Mouse (Mus musculus): Measurements from ENCODE around the gene Nr1i3. TPM values are rescaled to one million over a fixed set of nuclear protein-coding genes. Genes with fewer than 3 reads are reported as not detected.

Gene Nr1i3
- 1.6 and 2.0 TPM in 2 replicates for polyA plus RNA-seq (2015; fragmentation: Nextera tagmentation; extraction: Ambion mirVana)

DNA sequence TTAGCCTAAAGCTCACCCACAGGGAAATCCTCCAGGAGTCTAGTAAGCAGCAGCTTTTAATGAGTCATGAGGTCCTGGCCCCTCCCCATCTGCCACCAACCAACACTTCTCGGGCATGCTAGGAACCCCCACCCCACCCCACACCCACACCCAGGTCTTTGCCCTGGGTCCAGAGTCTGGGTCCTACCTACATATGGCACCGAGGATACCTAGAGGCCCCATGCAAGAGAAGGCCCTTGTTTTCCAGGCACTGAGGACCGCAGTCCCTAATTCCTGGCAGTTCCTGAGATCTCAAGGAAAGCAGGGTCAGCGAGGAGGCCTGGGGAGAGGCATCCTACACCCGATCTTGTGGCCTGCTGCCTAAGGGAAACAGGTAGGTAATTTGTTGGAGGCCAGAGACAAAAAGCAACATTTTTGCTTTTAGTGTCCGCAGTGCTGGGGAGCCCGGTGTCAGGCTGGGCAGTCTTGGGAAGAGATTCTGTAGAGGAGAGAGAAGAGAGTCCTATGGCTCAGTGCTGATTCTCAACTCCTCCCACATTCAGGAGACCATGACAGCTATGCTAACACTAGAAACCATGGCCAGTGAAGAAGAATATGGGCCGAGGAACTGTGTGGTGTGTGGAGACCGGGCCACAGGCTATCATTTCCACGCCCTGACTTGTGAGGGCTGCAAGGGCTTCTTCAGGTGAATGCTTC is at the start of gene Nr1i3:
Gene Nr1i3, plus strand, starts transcription at position 170 of the 696 bp plus-strand sequence.
- Histone ChIP-seq H3K9ac (no peak within 1 kb of the TSS), H3K4me1 (no peaks in the 10 kb centered on the region), H3K9me3 (no peaks in the 10 kb centered on the region), H3K4me2 (no peak within 1 kb of the TSS), H3K36me3 (no peaks in the 10 kb centered on the region), H3K27ac (no peak within 1 kb of the TSS), H3K4me3 (replicated peaks) (no peak within 1 kb of the TSS), H3K27me3 (replicated peaks) (no peaks in the 10 kb centered on the region; the same call in 1 of the 2 replicates)
- WGBS, result 69% methylated on average over 10 of the region's 10 CpGs
- ATAC-seq (ENCODE audit: insufficient read depth, low FRiP score, low read depth), result no peak

DNA sequence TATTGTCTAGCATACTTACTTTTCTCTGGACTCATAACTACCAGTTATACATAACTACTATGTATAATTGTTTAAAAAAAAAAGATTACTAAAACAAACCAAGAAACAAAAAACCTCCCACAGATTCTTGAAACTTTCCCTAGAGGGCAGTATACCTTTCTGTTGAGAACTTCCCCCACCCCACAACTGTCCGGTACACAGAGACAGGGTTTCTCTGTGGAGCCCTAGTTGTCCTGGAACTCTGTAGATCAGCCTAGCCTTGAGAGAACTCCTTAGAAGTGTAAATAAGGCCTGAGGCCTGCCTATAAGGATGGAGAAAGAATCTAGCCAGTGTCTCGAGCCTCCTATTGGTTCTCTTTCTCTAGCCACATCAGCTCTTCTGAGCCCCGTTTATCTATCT is 49.5 kb upstream of the Nr1i3 start:
- no peak for ATAC-seq (ENCODE audit: insufficient read depth, low FRiP score, low read depth)
- Histone ChIP-seq H3K9ac (no peak overlapping the region), H3K4me1 (peaks cover 9% of the 10 kb centered on the region; the same call in 1 of the 2 replicates), H3K4me3 (replicated peaks) (no peak overlapping the region), H3K36me3 (no peaks in the 10 kb centered on the region), H3K9me3 (no peaks in the 10 kb centered on the region), H3K27ac (no peak overlapping the region), H3K27me3 (replicated peaks) (no peaks in the 10 kb centered on the region), H3K4me2 (no peak overlapping the region)
- whole genome bisulfite sequencing, result 41% methylated on average over 3 of the region's 3 CpGs

DNA sequence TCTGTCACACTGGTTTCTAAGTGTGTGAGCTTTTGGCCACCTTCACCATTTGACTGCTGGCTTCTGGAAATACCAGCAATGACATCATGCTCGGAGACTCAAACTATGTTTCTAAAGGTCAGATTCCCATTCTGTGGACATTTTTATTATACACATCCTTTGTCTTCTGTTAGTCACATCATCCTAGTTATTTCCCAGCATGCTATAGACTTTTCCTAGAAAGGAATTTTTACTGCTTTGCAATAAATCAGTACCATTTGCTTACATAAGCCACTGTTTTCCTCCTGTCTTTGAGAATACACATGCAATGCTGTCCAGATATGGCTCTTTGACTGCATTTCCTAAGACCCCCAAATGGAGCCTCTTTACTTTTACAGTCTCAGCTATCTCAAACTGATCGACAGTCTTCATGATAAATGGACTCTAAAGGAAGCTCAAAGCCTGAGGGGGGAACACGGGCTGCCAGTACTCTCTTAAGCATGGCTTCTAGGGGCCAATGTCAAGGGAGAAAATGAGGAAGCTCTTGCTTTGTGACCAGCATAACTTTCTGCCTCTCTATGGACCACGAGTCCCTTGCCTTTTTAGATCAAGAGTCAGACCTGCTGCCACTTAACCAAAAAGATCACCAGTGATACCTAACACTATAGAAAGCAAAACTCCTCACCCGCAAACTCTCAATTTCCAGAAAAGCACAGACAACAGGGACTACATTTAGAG is 48.0 kb upstream of the Nr1i3 start:
- H3K9me3 ChIP-seq, result no peaks in the 10 kb centered on the region
- ATAC-seq (ENCODE audit: insufficient read depth, low FRiP score, low read depth), result no peak
- no peak overlapping the region for H3K4me2 ChIP-seq
- no peaks in the 10 kb centered on the region for H3K27me3 ChIP-seq (replicated peaks)
- H3K4me1 ChIP-seq, result no peaks in the 10 kb centered on the region
- no peak overlapping the region for H3K27ac ChIP-seq
- no peak overlapping the region for H3K9ac ChIP-seq
- no peak overlapping the region for H3K4me3 ChIP-seq (replicated peaks)
- no peaks in the 10 kb centered on the region; the same call in 1 of the 2 replicates for H3K36me3 ChIP-seq
- 57% methylated on average over 5 of the region's 5 CpGs for WGBS

DNA sequence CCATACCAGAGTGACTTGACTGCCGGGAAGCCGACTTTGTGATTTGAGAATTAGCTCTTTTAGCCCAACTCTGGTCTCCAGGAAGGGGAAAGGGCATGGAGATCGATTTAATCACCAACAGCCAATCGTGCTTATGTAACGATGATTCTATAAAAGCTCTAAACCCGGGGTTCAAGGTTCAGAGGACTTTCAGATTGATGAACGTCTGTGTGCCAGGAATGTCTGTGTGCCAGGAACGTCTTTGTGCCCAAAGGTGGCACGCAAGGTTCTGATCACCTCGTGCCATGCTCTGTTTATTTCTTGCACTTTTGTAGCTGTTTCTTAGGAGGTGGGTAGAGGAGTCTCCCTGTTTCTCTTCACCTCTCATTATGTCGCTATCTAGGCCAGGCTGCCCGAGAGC is 44.9 kb upstream of the Nr1i3 start:
- ATAC-seq (ENCODE audit: insufficient read depth, low FRiP score, low read depth), result no peak
- H3K4me3 ChIP-seq (replicated peaks), result no peak overlapping the region
- H3K27ac ChIP-seq, result no peak overlapping the region
- H3K9ac ChIP-seq, result no peak overlapping the region
- no peaks in the 10 kb centered on the region for H3K9me3 ChIP-seq
- no peak overlapping the region for H3K4me2 ChIP-seq
- WGBS, result 83% methylated on average over 12 of the region's 12 CpGs
- no peaks in the 10 kb centered on the region; the same call in 1 of the 2 replicates for H3K36me3 ChIP-seq
- no peaks in the 10 kb centered on the region for H3K4me1 ChIP-seq
- H3K27me3 ChIP-seq (replicated peaks), result no peaks in the 10 kb centered on the region

DNA sequence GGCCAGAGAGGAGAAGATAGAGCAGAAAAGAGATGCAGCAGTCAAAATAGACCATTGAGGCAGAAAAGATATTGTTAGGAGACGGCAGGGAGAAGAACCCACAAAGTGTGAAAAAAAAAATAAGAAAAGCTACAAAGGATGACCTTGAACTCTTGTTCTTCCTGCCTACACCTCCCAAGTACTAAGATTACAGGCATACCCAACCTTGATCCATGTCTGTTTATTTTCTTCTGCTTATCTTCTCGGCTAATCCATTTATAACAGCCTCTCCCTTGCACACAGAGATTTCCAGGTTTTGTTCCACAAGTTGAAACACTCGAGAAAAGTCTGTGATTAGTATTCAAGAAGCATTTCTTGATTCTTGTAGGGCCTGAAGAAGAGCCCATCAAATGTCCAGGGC is 43.9 kb upstream of the Nr1i3 start:
- Histone ChIP-seq H3K27ac (0 out of 2 replicates have a peak overlapping the region, but pooled peaks have one; percentile 38), H3K9me3 (no peaks in the 10 kb centered on the region), H3K4me3 (replicated peaks) (no peak overlapping the region), H3K4me1 (no peaks in the 10 kb centered on the region), H3K9ac (no peak overlapping the region), H3K36me3 (no peaks in the 10 kb centered on the region; the same call in 1 of the 2 replicates), H3K4me2 (no peak overlapping the region), H3K27me3 (replicated peaks) (no peaks in the 10 kb centered on the region)
- 35% methylated on average over 3 of the region's 3 CpGs for WGBS
- ATAC-seq (ENCODE audit: insufficient read depth, low FRiP score, low read depth), result no peak

DNA sequence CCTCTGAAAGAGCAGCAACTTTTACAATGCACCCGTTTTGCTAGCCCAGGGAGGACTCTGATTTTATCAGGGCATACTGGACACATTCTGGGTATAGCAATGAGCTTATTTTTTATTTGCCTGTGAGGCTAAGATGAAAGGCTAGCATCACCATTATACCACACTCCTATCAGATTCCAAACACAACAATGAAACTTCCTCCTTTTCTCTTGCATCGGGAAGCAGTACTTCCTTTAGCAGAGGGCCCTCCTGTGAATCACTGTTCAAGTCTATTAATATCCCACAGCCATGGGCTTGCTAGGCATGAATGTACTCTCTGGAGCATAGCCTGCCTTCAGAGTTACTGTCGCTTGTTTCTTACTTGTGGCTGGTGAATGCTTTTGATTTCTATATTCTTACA is 42.6 kb upstream of the Nr1i3 start:
- H3K4me1 ChIP-seq, result no peaks in the 10 kb centered on the region

DNA sequence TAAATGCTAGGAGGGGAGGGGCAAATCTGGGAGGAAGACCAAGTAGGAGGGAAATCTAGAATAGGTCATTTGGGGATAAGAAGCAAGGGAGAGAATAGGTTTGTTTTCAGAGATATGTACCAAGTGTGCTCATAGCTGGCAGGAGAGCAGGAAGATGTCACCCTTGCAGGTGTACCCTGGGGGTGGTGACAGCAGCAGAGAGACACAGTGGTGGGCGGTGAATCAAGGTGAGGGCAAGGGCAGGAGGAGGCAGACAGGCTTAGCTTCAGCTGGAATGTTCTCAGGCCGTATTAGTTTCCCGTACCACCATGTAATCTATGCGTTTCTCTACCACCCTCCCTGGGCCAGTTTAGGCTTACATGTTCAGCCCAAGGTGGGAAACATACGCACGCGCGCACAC is 41.0 kb upstream of the Nr1i3 start:
- Histone ChIP-seq H3K4me1 (no peaks in the 10 kb centered on the region), H3K4me3 (replicated peaks) (no peak overlapping the region), H3K27me3 (replicated peaks) (no peaks in the 10 kb centered on the region), H3K27ac (no peak overlapping the region), H3K9ac (no peak overlapping the region), H3K4me2 (no peak overlapping the region), H3K9me3 (no peaks in the 10 kb centered on the region), H3K36me3 (no peaks in the 10 kb centered on the region; the same call in 1 of the 2 replicates)
- ATAC-seq (ENCODE audit: insufficient read depth, low FRiP score, low read depth), result no peak
- WGBS, result 91% methylated on average over 8 of the region's 8 CpGs

More for the DNA sequence above, 42.6 kb upstream of the Nr1i3 start:
- Histone ChIP-seq H3K4me2 (no peak overlapping the region), H3K27me3 (replicated peaks) (no peaks in the 10 kb centered on the region), H3K9me3 (no peaks in the 10 kb centered on the region), H3K27ac (no peak overlapping the region), H3K9ac (no peak overlapping the region), H3K4me3 (replicated peaks) (no peak overlapping the region), H3K36me3 (no peaks in the 10 kb centered on the region; the same call in 1 of the 2 replicates)
- no peak for ATAC-seq (ENCODE audit: insufficient read depth, low FRiP score, low read depth)
- 61% methylated on average over 3 of the region's 3 CpGs for WGBS

DNA sequence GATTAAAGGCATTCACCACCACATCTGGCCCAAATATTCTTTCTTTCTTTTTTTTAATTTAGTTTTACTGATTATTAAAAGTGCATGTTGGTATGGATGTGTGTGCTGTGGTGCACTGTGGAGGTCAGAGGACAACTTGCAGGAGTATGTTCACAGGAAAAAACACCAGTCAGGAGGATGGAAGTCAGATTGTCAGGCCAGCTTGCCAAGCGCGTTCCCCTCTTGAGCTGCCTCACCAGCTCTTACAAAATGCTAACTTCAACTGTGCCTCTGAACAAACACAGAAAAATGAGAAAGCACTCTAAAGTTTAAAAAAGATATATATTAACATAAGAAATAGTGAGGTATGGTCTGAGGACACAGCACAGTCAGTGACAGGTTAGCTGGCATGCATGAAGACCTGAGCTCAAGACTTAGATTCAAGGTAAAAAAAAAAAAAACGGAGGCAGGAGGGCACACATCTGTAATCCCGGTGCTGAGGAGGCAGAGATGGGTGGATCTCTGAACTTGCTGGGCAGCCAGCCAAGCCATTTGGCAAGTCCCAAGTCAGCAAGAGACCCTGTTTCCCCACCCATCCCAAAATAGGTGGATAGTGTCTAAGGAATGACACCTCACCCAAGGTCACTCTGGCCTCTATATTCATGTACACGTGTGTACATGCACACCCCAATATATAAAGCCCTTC is 34.1 kb upstream of the Nr1i3 start:
- H3K4me1 ChIP-seq, result 0 out of 2 replicates have a peak, but pooled peaks cover 4% of the 10 kb centered on the region
- H3K4me3 ChIP-seq (replicated peaks), result no peak overlapping the region
- H3K36me3 ChIP-seq, result no peaks in the 10 kb centered on the region
- H3K9ac ChIP-seq, result no peak overlapping the region
- no peak overlapping the region for H3K27ac ChIP-seq
- no peak overlapping the region for H3K4me2 ChIP-seq
- WGBS, result 68% methylated on average over 5 of the region's 5 CpGs
- H3K9me3 ChIP-seq, result no peaks in the 10 kb centered on the region
- no peak for ATAC-seq (ENCODE audit: insufficient read depth, low FRiP score, low read depth)
- H3K27me3 ChIP-seq (replicated peaks), result no peaks in the 10 kb centered on the region

DNA sequence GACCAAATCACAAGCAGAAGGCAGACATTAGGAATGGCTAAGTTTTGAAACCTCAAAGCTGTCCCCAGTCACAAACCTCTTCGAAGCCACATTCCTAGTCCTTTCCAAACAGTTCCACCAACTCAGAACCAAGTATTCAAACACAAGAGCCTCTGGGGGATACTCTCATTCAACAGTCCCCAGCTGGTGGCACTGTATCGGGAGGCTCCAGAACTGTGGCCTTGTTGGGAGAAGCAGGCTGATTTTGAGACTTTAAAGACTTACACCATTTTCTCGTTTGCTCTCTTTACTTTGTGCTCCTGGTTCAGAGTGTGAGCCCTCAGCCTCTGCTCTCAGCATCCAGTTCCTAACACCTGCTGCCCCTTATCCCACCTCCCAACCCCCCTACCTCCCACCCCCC is 30.7 kb upstream of the Nr1i3 start:
- Histone ChIP-seq H3K9ac (no peak overlapping the region), H3K36me3 (no peaks in the 10 kb centered on the region), H3K27ac (no peak overlapping the region), H3K4me3 (replicated peaks) (no peak overlapping the region), H3K27me3 (replicated peaks) (no peaks in the 10 kb centered on the region), H3K9me3 (no peaks in the 10 kb centered on the region), H3K4me2 (no peak overlapping the region), H3K4me1 (0 out of 2 replicates have a peak, but pooled peaks cover 10% of the 10 kb centered on the region)
- WGBS, result 83% methylated on average over 3 of the region's 3 CpGs
- ATAC-seq (ENCODE audit: insufficient read depth, low FRiP score, low read depth), result no peak

DNA sequence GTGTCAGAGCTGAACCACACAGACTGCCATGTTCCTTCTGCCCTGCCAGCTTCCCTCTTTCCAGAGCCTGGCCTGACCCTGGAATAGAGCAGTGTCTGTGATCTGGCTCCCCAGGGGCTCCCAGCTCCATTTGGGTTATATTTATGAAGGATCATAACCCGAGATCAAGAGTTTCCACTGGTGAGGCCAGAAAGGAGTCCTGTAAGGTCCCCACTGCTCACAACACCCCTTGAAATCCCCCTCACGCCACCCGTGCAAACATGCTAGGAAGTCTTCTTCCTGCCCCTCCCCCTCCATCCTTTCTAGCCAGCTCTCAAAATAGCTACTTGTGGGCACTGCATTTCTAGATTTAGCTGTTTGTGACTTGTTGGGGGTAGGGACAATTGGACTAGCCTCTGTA is 30.1 kb upstream of the Nr1i3 start:
- Histone ChIP-seq H3K4me1 (0 out of 2 replicates have a peak, but pooled peaks cover 10% of the 10 kb centered on the region), H3K36me3 (no peaks in the 10 kb centered on the region), H3K27ac (no peak overlapping the region), H3K27me3 (replicated peaks) (no peaks in the 10 kb centered on the region), H3K4me2 (no peak overlapping the region), H3K9me3 (no peaks in the 10 kb centered on the region), H3K9ac (no peak overlapping the region), H3K4me3 (replicated peaks) (no peak overlapping the region)
- no peak for ATAC-seq (ENCODE audit: insufficient read depth, low FRiP score, low read depth)
- 53% methylated on average over 3 of the region's 3 CpGs for WGBS

DNA sequence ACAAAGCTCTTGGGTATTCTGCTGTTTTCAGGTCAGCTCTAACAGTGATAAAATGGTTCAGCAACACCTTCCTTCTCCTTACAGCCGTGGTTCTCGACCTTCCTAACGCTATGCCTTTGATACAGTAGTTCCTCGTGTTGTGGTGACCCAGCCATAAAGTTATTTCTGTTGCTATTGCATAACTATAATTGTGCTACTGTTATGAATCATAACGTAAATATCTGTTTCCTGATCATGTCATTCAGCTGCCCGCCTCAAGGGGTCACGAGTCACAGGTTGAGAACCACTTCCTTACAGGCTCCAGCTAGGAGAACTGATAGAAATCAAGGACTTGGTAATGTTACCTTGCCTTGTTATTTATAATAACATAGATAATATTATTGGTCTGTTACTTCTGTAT is 29.5 kb upstream of the Nr1i3 start:
- Histone ChIP-seq H3K36me3 (no peaks in the 10 kb centered on the region), H3K27me3 (replicated peaks) (no peaks in the 10 kb centered on the region), H3K4me1 (peaks cover 16% of the 10 kb centered on the region), H3K9ac (no peak overlapping the region), H3K9me3 (no peaks in the 10 kb centered on the region), H3K27ac (no peak overlapping the region), H3K4me2 (no peak overlapping the region), H3K4me3 (replicated peaks) (no peak overlapping the region)
- no peak for ATAC-seq (ENCODE audit: insufficient read depth, low FRiP score, low read depth)
- 64% methylated on average over 7 of the region's 7 CpGs for WGBS

DNA sequence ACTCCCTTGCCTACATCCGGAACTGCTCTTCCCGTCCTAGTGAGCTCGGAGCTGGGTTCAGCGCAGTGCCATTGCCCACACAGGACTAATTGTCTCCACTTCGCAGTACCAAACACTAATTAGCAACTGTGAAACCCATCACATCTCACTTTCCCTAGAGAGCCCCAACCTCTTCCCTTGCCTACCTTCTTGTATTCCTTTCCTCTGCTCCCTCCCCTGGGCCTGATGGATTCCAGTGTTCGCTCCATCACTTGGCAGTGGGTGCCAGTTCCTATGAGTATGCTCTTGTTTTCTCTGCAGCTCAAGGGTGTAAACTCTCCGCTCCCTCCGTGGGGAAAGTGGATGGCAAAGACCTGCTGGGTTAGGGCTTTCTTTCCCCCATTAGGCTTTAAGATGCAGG is 28.1 kb upstream of the Nr1i3 start:
- H3K4me3 ChIP-seq (replicated peaks), result no peak overlapping the region
- 67% methylated on average over 8 of the region's 8 CpGs for WGBS
- H3K4me2 ChIP-seq, result no peak overlapping the region
- ATAC-seq (ENCODE audit: insufficient read depth, low FRiP score, low read depth), result no peak
- H3K9ac ChIP-seq, result no peak overlapping the region
- no peak overlapping the region for H3K27ac ChIP-seq
- H3K36me3 ChIP-seq, result no peaks in the 10 kb centered on the region
- peaks cover 22% of the 10 kb centered on the region for H3K4me1 ChIP-seq
- H3K27me3 ChIP-seq (replicated peaks), result no peaks in the 10 kb centered on the region
- no peaks in the 10 kb centered on the region for H3K9me3 ChIP-seq
